Mouse (Mus musculus) splenic B cell, adult 2 months (primary cell): ENCODE measurements around the gene Rc3h2.

Source experiments
- DNase-seq: peaks from one replicate; pipeline ENCODE4 v3.0.0-alpha.2; 2011; ENCODE audit warnings: low read depth, low spot score
- H3K27me3 ChIP-seq: 2 replicates; pipeline ENCODE4 v1.6.1; 2012; ENCODE audit warnings: mild to moderate bottlenecking, low read length, moderate library complexity, mixed read lengths; ENCODE audit not compliant: control insufficient read depth, poor library complexity, insufficient read depth, severe bottlenecking
- H3K36me3 ChIP-seq: 2 replicates; pipeline ENCODE4 v1.6.1; 2012; ENCODE audit warnings: mild to moderate bottlenecking, low read length, moderate library complexity, mixed read lengths; ENCODE audit not compliant: control insufficient read depth, poor library complexity, insufficient read depth, severe bottlenecking

Gene Rc3h2

GRCm38 (mm10) chr2:37422306-37423304 is at the start of gene Rc3h2:
TSS of gene Rc3h2 (minus strand) at chr2:37422903.
- DNase-seq, result peak; percentile 97

DNA sequence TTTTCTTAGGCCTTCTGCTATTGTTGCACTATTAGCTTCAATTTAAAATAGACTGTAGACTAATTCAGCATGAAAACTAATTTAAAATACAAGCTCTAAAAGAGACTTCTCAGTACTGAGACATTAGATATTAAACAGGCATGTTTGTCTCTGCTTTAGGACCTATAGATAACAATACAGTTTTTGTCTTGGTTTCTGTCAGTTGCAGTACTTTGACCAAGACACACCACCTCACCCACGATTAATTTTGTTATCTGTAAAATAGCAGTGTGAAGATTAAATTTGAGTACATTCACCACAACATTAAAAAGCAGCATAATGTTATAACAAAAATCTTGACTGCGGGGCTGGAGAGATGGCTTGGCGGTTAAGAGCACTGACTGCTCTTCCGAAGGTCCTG is 43.6 kb upstream of the Rc3h2 start:
- Histone ChIP-seq H3K27me3 (no peaks in the 10 kb centered on the region), H3K36me3 (peaks cover 3% of the 10 kb centered on the region; the same call in 1 of the 2 replicates)
- no peak for DNase-seq

More at GRCm38 (mm10) chr2:37422306-37423304, at the start of gene Rc3h2:
- no peaks in the 10 kb centered on the region for H3K27me3 ChIP-seq
- no peaks in the 10 kb centered on the region for H3K36me3 ChIP-seq

DNA sequence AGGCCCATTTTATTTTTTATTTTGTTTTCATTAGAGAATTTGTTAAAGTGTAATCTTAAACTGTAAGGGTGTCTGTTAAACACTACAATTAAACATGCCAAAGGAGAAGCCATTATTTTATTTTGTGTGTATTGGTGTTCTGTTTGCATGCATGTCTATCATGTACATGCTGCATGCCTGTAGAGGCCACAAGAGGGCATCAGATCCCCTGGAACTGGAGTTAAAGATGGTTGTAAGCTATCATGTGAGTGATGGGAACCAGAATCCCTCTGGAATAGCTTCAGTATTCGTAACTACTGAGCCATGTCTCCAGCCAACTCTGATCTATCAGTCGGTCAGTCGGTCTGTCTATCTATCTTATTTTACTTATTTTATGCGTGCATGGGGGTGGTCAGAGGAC is 38.0 kb upstream of the Rc3h2 start:
- DNase-seq, result no peak
- H3K36me3 ChIP-seq, result no peaks in the 10 kb centered on the region
- no peaks in the 10 kb centered on the region for H3K27me3 ChIP-seq

DNA sequence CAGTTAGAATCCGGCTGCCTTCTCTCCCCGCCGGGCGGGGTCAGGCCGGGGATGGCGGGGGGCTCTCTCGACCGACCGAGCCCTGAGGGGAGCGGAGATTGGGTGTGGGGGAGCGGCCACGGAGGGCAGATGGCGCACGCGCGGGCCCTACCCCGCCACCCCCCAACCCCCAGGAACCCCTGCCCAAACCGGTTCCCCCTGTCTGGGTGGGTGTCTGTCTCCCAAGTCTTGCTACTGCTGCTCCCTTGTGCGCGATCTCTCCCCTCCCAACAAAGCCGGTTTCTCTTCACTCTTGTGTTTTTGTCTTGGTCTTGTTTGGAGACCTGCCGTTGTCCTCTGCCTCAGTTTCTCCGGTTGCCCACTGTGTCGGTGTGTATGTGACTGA is 29.7 kb upstream of the Rc3h2 start:
- no peak for DNase-seq
- no peaks in the 10 kb centered on the region for H3K27me3 ChIP-seq
- 0 out of 2 replicates have a peak, but pooled peaks cover 2% of the 10 kb centered on the region for H3K36me3 ChIP-seq

DNA sequence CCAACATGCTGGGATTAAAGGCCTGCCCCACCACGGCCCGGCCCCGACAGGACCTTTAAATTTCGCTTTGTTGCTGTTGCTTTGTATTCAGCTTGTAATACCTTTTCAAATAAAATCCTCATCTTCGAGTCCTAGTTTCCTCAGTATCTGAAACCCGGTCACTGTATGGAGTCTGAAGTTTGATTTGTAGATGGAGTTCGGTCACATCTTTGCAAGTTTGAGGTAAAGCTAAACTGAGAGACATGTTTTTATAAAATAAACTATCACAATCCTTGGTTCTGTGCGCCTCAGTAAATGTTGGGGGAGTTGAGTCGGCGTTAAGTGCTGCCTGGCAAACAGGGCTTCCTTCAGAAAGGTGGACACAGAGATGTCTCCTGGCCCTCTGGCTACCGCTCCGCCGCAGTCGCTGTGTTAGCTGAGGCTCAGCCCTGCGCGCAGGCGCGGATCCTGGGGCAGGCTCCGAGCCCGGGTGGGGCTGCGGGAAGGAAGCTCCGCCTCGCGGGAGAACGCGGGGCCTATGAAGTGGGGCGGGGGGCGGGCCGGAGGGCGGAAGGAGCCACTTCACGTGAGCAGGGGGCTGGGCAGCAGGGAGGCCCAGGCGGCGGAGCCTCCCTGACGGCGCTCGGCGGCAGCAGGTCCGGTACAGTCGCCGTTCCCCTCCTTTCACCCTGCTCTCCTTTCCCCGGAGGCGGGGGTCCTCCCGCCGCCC is 29.1 kb upstream of the Rc3h2 start:
- no peaks in the 10 kb centered on the region for H3K27me3 ChIP-seq
- 0 out of 2 replicates have a peak, but pooled peaks cover 2% of the 10 kb centered on the region for H3K36me3 ChIP-seq
- DNase-seq, result peak; percentile 96

DNA sequence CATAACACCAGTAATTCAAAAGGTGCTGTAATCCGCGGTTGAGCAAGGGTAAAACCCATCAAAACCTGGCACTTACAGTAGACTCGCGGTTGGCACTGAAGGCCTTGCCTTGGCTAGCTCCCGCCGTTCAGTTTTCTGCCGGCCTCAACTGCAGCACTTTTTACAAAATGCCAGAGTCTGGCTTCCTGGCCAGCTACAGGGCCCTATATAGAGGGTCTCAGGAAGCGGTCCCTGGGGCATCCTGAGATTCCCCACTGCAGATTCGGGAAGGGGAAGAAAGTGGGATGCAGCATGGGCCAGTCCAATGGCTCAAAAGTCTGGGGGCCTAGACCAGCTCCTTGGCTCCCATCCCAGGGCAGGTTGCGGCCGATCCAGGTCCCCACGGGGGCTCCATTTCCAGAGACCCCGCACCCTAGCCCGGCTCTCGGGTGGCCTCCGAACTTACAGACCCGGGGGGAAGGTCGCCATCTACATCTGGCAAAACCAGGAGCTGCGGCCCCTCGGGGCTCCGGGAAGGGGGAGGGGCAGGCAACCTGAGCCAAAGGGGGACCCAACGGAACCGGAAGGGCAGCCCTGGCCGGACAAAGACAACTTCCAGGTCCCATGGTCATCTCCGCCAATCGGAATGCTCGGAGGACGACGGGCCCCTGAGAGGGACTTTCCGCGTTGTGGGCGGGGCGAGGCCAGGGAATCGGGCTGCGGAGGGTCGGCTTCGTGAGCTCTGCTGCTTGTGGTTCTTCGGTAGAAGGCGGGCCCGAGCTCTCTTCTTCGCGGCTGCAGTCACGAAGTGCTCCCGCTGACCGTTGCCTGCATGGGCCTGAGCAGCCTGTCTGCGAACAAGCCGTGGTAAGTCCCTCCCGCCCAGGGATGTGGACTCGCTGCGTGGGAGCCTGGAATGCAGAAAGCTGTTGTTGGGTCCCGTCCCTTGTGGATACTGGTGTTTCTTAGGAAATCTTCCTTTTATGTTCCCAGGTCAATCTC is 20.2 kb upstream of the Rc3h2 start, which contains the start of the genes Zbtb26, Zbtb6 and Rabgap1:
Zbtb26 (minus strand) TSS at position 525 of the 981 bp plus-strand sequence.
Zbtb6 (minus strand) TSS at position 561 of the 981 bp plus-strand sequence.
Rabgap1 (plus strand) TSS at position 669 of the 981 bp plus-strand sequence.
- Histone ChIP-seq H3K36me3 (no peaks in the 10 kb centered on the region), H3K27me3 (no peaks in the 10 kb centered on the region)
- peak; percentile 93 for DNase-seq

GRCm38 (mm10) chr2:37431609-37432008 is 8.9 kb upstream of the Rc3h2 start:
- Histone ChIP-seq H3K36me3 (no peaks in the 10 kb centered on the region; the same call in 1 of the 2 replicates), H3K27me3 (no peaks in the 10 kb centered on the region)
- no peak for DNase-seq

DNA sequence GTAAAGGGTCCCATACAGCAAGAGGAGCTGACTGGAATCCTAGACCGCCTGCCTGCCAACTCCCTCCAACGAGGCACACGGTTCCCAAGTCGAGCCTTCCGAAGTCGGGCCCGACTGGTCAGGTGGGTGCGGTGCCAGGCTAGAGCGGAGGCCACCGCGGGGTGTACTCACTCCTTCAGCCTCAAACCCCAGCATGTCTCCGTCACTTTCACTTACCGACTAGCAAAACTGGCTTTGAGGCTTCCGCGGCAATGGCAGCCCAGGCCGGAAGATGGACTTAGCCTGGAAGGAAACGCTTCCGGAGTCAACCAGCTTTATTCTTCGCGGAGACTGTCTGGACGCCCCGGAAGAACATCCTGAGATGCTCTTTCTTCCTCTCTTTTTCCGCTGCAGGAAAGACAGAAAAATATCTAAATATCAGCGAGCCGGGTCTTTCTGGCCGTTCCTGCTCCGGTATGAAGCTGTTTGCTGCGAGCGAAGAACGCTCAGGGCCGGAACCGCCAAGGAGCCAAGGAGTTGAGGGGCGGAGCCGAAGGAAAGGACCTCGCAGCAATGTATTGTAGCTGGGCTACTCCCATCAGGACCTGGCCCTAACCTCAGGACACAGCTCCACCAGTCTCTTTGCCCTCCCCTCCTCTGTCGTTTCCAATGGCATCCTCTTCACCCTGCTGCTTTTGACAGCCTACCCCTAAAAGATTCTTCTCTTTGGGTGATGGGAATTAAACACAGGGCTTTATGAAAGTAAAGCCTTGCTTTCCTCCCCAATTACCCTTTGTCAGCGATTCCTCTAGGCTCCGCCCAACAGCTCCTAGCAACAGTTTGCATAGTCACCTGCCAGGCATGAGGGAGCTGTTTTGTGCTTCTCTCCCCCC is 8.1 kb upstream of the Rc3h2 start:
- DNase-seq, result peak; percentile 91
- Histone ChIP-seq H3K36me3 (no peaks in the 10 kb centered on the region; the same call in 1 of the 2 replicates), H3K27me3 (no peaks in the 10 kb centered on the region)

GRCm38 (mm10) chr2:37423671-37424070 is 968 bp upstream of the Rc3h2 start:
- DNase-seq, result peak; percentile 59
- no peaks in the 10 kb centered on the region for H3K27me3 ChIP-seq

GRCm38 (mm10) chr2:37421903-37422302 is 800 bp downstream of the Rc3h2 start:
- DNase-seq, result no peak
- no peaks in the 10 kb centered on the region for H3K36me3 ChIP-seq
- no peaks in the 10 kb centered on the region for H3K27me3 ChIP-seq

More at GRCm38 (mm10) chr2:37423671-37424070, 968 bp upstream of the Rc3h2 start:
- no peaks in the 10 kb centered on the region for H3K36me3 ChIP-seq

DNA sequence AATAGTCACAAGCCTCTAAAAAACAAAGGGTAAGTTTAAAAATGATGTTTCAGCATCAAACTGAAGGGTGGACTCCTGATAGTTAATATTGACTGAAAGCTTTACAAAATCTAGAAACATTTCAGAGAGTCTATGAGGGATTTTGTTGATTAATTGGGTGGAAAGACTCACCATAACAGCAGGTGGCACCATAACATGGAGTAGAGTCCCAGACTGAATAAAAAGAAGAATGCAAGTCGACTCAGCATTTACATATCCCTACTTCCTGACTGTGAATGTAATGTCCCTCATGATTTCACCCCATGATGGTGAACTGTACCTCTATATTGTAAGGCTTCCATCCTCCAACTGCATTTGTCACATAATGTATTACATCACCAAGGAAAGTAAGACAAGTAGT is 27.2 kb downstream of the Rc3h2 start:
- Histone ChIP-seq H3K36me3 (peaks cover 3% of the 10 kb centered on the region; the same call in 1 of the 2 replicates), H3K27me3 (no peaks in the 10 kb centered on the region)
- DNase-seq, result peak; percentile 41

GRCm38 (mm10) chr2:37382921-37383320 is 39.8 kb downstream of the Rc3h2 start:
- no peak for DNase-seq
- Histone ChIP-seq H3K36me3 (peaks cover 7% of the 10 kb centered on the region; the same call in 1 of the 2 replicates), H3K27me3 (no peaks in the 10 kb centered on the region)

DNA sequence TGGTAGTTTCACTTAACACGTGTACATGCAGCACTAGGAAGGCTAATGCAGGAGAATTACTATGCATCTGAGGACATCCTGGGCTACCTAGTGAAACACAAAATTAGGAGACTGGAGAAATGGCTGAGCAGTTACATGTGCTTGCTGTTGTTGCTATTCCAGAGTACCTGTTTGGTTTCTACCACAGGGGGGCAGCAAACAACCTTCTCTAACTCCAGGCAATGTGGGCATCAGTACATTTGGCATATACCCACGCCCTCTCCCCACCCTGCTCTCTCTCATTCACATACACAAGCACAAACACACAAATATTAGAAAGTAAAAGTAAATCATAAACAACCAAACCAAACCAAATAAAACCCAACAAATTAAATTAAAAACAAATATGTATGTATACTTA is 42.5 kb downstream of the Rc3h2 start:
- peak; percentile 82 for DNase-seq
- H3K27me3 ChIP-seq, result no peaks in the 10 kb centered on the region

More for the DNA sequence above, 42.5 kb downstream of the Rc3h2 start:
- H3K36me3 ChIP-seq, result peaks cover 5% of the 10 kb centered on the region; the same call in 1 of the 2 replicates
